Mouse (Mus musculus) limb, embryonic 15.5 days (tissue): ENCODE measurements around the gene Vars. TPM values are rescaled to one million over a fixed set of nuclear protein-coding genes. Genes with fewer than 3 reads are reported as not detected.
"Not testable (repeated sequence)": the region's sequence is repeated elsewhere in the genome, so short reads cannot be mapped to it uniquely, and the experiment has no call there.

Experiments
- ATAC-seq: fragments of 200-750 bp; cut with Nextera tagmentation; 2 replicates; pipeline ENCODE4 v1.8.0; 2017; ENCODE audit warnings: low read depth, moderate TSS enrichment; ENCODE audit not compliant: insufficient number of reproducible peaks, low FRiP score, low TSS enrichment
- H3K27ac ChIP-seq: fragments of 300-500 bp; sonication (generic); 2 replicates; pipeline ENCODE4 v1.5.1; 2015; ENCODE audit warnings: moderate library complexity, mild to moderate bottlenecking, inconsistent platforms
- H3K27me3 ChIP-seq: fragments of 300-500 bp; sonication (generic); 2 replicates; pipeline ENCODE4 v1.6.1; 2015; ENCODE audit warnings: inconsistent platforms
- H3K36me3 ChIP-seq: fragments of 300-500 bp; sonication (generic); 2 replicates; pipeline ENCODE4 v1.6.1; 2015; ENCODE audit warnings: inconsistent platforms
- H3K4me1 ChIP-seq: fragments of 300-500 bp; sonication (generic); 2 replicates; pipeline ENCODE4 v1.6.1; 2015; ENCODE audit warnings: inconsistent platforms
- H3K4me2 ChIP-seq: fragments of 300-500 bp; sonication (generic); 2 replicates; pipeline ENCODE4 v1.6.1; 2015; ENCODE audit warnings: mild to moderate bottlenecking, inconsistent platforms
- H3K4me3 ChIP-seq: fragments of 300-500 bp; sonication (generic); 2 replicates; pipeline ENCODE4 v1.5.1; 2015; ENCODE audit warnings: mild to moderate bottlenecking, inconsistent platforms
- H3K9ac ChIP-seq: fragments of 300-500 bp; sonication (generic); 2 replicates; pipeline ENCODE4 v1.6.1; 2015; ENCODE audit warnings: inconsistent platforms
- H3K9me3 ChIP-seq: fragments of 300-500 bp; sonication (generic); 2 replicates; pipeline ENCODE4 v1.6.1; 2016; ENCODE audit warnings: inconsistent platforms
- WGBS: fragments of 180-500 bp; shearing (Covaris S2); methylation state at CpG from one replicate; pipeline ENCODE4 v1.1.7; 2015; 5-methylcytosine and 5-hydroxymethylcytosine counted together
- polyA plus RNA-seq: library from polyadenylated mRNA; unstranded; fragments of >200 nt; fragmentation: Nextera tagmentation; extraction: Ambion mirVana; gene quantifications from 2 replicates; pipeline ENCODE4 v1.2.1, GENCODE M21; 2015

Vars gene
- polyA plus RNA-seq, 1 experiment from 2014 or later = 95.1 TPM

DNA sequence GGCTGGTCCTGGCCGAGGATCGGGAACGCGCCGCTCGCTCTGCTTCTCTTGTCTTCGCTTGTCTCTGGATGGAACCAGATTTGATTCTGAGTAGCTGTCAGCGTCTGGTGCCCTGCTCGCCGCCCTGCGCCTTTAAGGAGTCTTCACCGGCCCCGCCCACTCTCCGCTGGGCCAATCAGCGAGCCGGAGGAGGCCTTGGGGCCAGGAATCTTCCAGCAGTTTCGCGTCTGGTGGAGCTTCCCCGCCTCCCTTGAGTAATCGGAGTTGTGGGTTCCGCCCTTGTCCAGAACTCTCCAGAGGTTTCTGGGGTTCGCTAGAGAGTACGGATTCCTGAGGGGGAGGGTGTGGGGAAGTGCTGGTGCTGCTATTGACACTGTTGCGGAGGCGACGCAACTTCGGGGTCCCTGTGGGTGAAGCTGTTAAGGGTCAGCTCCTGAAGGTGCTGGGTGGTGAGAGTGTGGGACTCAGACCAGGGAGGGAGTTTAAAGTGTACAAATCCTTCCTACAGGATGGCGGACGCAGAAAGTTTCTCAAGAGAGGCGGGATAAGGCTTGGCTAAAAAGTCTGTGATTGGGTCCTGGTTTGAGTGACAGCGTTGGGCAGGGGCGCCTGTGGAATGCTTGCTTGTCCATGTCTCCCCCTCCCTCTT is 41.5 kb upstream of the Vars start, which contains the start of gene Hspa1b:
Gene Hspa1b (minus strand): TSS at position 109 of the 649 bp plus-strand sequence.
- Histone ChIP-seq H3K4me3 (peak within 1 kb of the TSS; percentile 53), H3K9ac (peak within 1 kb of the TSS; percentile 35; the same call in 1 of the 2 replicates), H3K27me3 (peaks cover 19% of the 10 kb centered on the region), H3K4me2 (peak within 1 kb of the TSS; percentile 57), H3K27ac (peak within 1 kb of the TSS; percentile 97)
- ATAC-seq = peak; percentile 93
- H3K9me3 ChIP-seq, H3K4me1 ChIP-seq, H3K36me3 ChIP-seq: not testable (repeated sequence)
- WGBS = under 1% methylated on average over 32 of the region's 32 CpGs

DNA sequence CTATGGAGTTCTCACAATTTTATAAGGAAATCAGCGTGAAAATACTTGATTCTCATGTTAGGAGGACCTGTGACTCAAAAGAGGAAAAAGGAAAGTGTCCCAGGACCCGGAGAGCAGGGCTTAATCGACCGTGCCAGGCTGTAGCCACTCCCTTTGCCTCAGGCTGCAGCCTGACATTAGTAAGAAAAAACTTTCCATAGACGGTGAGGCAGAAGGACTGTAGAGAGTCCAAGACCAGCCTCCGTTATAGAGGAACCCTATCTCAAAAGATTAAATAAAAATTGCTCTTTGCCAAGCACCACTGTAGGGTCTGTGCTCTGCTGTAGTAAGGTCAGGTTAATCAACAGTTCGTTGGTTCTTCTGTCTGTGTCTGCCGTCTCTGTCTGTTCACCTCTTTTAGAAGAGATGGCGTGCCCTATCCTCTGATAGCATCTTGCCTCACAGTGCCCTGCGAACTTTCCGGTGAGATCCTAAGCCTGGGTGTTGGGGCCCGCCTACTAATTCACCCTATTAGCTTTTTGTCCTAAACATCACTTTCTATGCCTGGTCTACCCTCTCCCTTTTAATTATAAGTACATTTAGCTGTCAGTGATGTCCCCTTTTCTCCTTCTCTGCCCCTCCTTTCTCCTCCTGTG is 40.8 kb upstream of the Vars start:
- 12% methylated on average over 12 of the region's 12 CpGs for WGBS
- H3K36me3 ChIP-seq = no peaks in the 10 kb centered on the region

DNA sequence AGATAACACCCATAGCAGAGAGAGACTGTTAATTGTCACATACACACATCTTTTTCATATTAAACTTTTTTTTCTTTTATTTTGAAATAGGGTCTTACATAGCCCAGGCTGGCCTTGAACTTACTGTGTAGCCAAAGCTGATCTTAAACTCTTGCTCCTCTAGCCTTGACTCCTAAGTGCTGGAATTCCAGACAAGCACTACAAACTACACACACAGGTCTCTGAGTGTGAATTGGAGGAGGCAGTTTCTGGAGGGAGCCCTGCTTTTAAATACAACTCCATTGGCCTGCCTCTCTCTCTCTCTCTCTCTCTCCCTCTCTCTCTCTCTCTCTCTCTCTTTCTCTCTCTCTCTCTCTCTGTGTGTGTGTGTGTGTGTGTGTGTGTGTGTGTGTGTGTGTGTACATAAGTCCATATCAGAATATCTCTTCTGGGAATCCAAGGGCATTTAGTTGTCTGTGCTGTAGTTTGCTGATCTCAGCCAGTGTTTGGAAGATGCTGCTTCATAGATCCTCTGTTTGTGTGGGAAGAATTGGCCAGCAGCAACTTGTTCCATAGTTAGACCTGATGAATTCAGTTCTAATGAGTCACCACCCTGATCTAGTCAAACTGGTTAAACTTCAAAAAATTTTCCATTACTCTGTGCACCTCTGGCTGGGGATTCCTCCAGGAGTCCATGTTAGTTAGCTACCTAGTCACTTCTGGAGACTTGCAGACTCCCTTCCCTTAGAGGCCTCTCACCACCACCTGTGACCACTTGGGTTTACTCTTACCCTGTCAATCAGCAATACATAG is 39.9 kb upstream of the Vars start:
- H3K9ac ChIP-seq = no peak overlapping the region
- no peak overlapping the region for H3K4me3 ChIP-seq
- H3K4me1 ChIP-seq = peaks cover 15% of the 10 kb centered on the region
- ATAC-seq = no peak
- no peak overlapping the region for H3K4me2 ChIP-seq
- H3K27me3 ChIP-seq = peaks cover 6% of the 10 kb centered on the region; the same call in 1 of the 2 replicates
- peak overlapping the region; percentile 97 for H3K27ac ChIP-seq
- no peaks in the 10 kb centered on the region for H3K9me3 ChIP-seq
- no peaks in the 10 kb centered on the region for H3K36me3 ChIP-seq

More for the DNA sequence above, 40.8 kb upstream of the Vars start:
- Histone ChIP-seq H3K4me2 (peak overlapping the region; percentile 57), H3K9ac (peak overlapping the region; percentile 35; the same call in 1 of the 2 replicates), H3K4me3 (peak overlapping the region; percentile 53), H3K4me1 (peaks cover 10% of the 10 kb centered on the region), H3K9me3 (no peaks in the 10 kb centered on the region), H3K27me3 (peaks cover 13% of the 10 kb centered on the region), H3K27ac (peak overlapping the region; percentile 97)
- no peak for ATAC-seq

DNA sequence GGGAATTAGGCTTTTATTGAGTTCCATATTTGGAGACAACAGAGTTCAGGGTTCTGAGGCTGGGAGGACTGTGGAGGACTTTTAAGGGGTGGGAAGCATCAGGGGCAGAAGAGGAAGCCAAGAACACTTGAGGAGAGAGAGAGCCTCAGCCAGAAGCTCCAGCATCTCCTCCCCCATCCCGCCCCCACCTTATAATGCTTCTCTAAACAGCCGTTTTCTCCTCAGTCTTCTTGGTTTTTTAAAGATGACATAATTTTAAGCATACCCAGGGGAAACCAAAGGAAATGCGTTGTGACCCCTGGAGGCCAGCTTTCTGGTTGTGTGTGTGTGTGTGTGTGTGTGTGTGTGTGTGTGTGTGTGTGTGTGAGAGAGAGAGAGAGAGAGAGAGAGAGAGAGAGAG is 38.7 kb upstream of the Vars start:
- WGBS = 20% methylated on average over 3 of the region's 3 CpGs
- Histone ChIP-seq H3K27me3 (no peaks in the 10 kb centered on the region; the same call in 1 of the 2 replicates), H3K4me1 (peaks cover 15% of the 10 kb centered on the region), H3K9me3 (no peaks in the 10 kb centered on the region), H3K27ac (peak overlapping the region; percentile 8), H3K36me3 (no peaks in the 10 kb centered on the region), H3K4me2 (no peak overlapping the region), H3K4me3 (no peak overlapping the region), H3K9ac (no peak overlapping the region)
- no peak for ATAC-seq

DNA sequence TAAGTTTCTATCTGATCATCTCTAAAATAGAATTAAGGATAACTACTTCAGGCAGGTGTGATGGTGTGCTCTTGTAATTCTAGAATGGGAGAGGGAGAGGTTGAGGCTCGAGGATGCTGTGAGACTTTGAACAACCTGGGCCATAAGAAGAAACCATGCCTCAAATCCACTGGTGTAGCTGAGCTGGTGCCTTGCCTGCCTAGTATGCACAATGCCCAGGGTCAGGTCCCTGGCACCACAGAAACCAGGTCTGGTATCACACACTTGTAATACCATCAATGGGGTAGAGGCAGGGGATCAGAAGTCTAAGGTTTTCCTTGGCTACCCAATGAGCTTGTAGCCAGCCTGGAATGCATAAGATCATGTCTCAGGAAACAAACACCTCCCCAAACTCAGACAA is 37.9 kb upstream of the Vars start:
- Histone ChIP-seq H3K9ac (no peak overlapping the region), H3K9me3 (no peaks in the 10 kb centered on the region), H3K4me2 (no peak overlapping the region), H3K4me1 (peaks cover 15% of the 10 kb centered on the region), H3K27me3 (peaks cover 7% of the 10 kb centered on the region), H3K27ac (peak overlapping the region; percentile 23; the same call in 1 of the 2 replicates), H3K36me3 (no peaks in the 10 kb centered on the region), H3K4me3 (no peak overlapping the region)
- WGBS = 38% methylated on average over 1 of the region's 1 CpGs
- ATAC-seq = no peak

DNA sequence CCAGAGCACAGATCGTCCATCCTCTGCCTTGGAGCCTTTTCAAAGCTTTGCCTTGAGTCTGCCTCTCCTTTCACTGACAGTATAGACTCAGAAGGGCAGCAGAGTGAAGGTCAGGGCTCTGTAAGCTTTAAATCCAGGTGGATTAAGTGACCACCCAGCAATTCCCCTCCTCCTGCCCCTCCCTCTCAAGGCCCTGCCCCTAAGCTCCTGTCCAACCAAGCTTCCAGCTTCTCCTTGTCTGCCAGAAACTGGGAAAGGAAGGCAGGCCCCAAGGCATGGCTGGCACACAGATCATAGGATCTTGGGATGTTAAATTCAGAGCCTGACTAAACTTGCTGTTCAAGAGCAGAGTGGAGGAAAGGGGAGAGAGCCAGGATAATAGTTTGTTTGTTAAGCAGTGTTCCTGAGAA is 36.1 kb upstream of the Vars start:
- Histone ChIP-seq H3K27ac (peak overlapping the region; percentile 47), H3K36me3 (no peaks in the 10 kb centered on the region), H3K4me3 (no peak overlapping the region), H3K4me2 (no peak overlapping the region), H3K4me1 (peaks cover 15% of the 10 kb centered on the region), H3K9me3 (no peaks in the 10 kb centered on the region), H3K27me3 (peaks cover 23% of the 10 kb centered on the region), H3K9ac (no peak overlapping the region)
- WGBS = 13% methylated on average over 1 of the region's 1 CpGs
- ATAC-seq = no peak

DNA sequence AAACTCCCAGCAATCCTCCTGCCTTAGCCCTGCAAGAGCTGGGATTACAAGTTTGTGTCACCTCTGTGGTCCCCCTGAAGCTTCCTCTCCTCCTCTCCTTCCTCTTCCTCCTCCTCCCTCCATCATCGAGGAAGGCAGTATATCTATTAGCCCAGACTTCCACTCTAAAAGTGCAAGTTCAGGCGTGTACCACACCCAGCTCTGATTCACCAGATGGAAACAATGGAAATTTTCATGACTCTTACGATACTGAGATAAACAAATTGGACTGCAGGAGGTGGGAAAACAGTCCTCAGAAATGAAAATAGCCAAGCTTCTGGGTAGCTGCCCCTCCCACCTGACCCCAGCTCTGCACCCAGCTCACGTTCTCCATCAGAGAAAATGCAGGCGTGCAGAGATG is 35.2 kb upstream of the Vars start:
- H3K4me1 ChIP-seq = 0 out of 2 replicates have a peak, but pooled peaks cover 9% of the 10 kb centered on the region
- no peak overlapping the region for H3K9ac ChIP-seq
- no peaks in the 10 kb centered on the region for H3K9me3 ChIP-seq
- H3K27me3 ChIP-seq = peaks cover 26% of the 10 kb centered on the region
- 59% methylated on average over 5 of the region's 5 CpGs for WGBS
- no peaks in the 10 kb centered on the region for H3K36me3 ChIP-seq
- no peak for ATAC-seq
- H3K4me2 ChIP-seq = no peak overlapping the region
- H3K4me3 ChIP-seq = no peak overlapping the region
- peak overlapping the region; percentile 47; the same call in 1 of the 2 replicates for H3K27ac ChIP-seq

DNA sequence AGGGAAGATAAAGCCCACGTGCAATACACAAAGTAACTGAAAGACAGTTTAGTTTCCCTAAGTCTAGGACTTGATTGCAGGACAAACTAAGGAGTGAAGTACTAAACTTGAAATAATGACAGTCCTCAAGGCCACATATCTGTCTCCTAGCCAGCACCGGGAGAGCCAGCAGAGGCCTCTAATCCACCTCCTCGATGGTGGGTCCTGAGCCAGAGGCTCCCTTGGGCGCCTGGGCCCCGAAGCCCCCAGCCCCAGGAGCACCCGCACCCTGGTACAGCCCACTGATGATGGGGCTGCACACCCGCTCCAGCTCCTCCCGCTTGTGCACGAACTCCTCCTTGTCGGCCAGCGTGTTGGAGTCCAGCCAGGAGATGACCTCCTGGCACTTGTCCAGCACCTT is 31.0 kb upstream of the Vars start, which contains the start of gene Gm20481:
Gene Gm20481 (plus strand): TSS at position 91 of the 400 bp plus-strand sequence.
- not testable (repeated sequence) for H3K4me2 ChIP-seq, H3K27ac ChIP-seq, ATAC-seq, H3K4me3 ChIP-seq, H3K36me3 ChIP-seq, H3K9ac ChIP-seq, H3K9me3 ChIP-seq
- Histone ChIP-seq H3K27me3 (peaks cover 26% of the 10 kb centered on the region), H3K4me1 (peaks cover 10% of the 10 kb centered on the region)
- 78% methylated on average over 9 of the region's 11 CpGs for WGBS

DNA sequence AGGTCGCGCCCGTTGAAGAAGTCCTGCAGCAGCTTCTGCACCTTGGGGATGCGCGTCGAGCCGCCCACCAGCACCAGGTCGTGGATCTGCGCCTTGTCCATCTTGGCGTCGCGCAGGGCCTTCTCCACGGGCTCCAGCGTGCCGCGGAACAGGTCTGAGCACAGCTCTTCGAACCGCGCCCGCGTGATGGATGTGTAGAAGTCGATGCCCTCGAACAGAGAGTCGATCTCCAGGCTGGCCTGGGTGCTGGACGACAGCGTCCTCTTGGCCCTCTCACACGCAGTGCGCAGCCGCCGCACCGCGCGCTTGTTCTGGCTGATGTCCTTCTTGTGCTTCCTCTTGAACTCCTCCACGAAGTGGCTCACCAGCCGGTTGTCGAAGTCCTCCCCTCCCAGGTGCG is 29.9 kb upstream of the Vars start:
- not testable (repeated sequence) for ATAC-seq, H3K4me3 ChIP-seq, H3K9me3 ChIP-seq, H3K27ac ChIP-seq, H3K36me3 ChIP-seq, H3K9ac ChIP-seq, H3K4me1 ChIP-seq, H3K4me2 ChIP-seq
- WGBS = 36% methylated on average over 26 of the region's 37 CpGs
- peaks cover 26% of the 10 kb centered on the region for H3K27me3 ChIP-seq

DNA sequence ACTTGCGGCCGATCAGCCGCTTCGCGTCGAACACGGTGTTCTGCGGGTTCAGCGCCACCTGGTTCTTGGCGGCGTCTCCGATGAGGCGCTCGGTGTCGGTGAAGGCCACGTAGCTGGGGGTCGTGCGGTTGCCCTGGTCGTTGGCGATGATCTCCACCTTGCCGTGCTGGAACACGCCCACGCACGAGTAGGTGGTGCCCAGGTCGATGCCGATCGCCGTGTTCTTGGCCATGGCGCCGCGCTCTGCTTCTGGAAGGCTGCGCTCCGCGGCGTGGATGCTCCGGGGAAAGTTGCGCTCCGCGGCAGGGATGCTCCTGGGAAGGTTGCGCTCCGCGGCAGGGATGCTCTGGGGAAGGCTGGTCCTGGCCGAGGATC is 29.1 kb upstream of the Vars start:
- H3K36me3 ChIP-seq, H3K4me1 ChIP-seq, H3K27ac ChIP-seq, H3K9me3 ChIP-seq, H3K9ac ChIP-seq: not testable (repeated sequence)
- Histone ChIP-seq H3K27me3 (peaks cover 26% of the 10 kb centered on the region), H3K4me3 (peak overlapping the region; percentile 43), H3K4me2 (peak overlapping the region; percentile 78)
- ATAC-seq = peak; percentile 16; the same call in 1 of the 2 replicates
- WGBS = 2% methylated on average over 24 of the region's 43 CpGs

DNA sequence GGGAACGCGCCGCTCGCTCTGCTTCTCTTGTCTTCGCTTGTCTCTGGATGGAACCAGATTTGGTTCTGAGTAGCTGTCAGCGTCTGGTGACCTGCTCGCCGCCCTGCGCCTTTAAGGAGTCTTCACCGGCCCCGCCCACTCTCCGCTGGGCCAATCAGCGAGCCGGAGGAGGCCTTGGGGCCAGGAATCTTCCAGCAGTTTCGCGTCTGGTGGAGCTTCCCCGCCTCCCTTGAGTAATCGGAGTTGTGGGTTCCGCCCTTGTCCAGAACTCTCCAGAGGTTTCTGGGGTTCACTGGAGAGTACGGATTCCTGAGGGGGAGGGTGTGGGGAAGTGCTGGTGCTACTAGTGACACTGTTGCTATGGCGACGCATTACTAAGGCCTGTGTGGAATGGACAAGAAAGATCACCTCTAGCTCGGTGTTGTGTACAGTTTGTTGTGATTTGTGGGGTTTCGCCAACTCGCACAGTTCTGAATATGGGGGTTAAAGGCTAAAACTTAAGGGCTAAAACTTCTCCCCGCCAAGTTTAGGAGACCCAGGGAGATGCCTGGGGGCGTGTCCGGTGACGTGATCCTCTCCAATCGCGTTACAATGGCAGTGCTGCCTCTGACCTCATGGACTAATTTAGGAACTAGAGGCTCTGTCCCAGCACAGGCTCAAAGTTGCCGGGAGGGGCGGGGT is 28.6 kb upstream of the Vars start, which contains the start of the genes Hspa1a and Hspa1l:
Gene Hspa1a (minus strand): TSS at position 88 of the 681 bp plus-strand sequence.
Gene Hspa1l (plus strand): TSS at position 635 of the 681 bp plus-strand sequence.
- H3K9ac ChIP-seq, H3K9me3 ChIP-seq: not testable (repeated sequence)

More for the DNA sequence above, 28.6 kb upstream of the Vars start, which contains the start of the genes Hspa1a and Hspa1l:
- WGBS = under 1% methylated on average over 33 of the region's 33 CpGs
- peak within 1 kb of the TSS; percentile 43 for H3K4me3 ChIP-seq
- not testable (repeated sequence) for H3K36me3 ChIP-seq, H3K4me1 ChIP-seq
- peak within 1 kb of the TSS; percentile 78 for H3K4me2 ChIP-seq
- peaks cover 26% of the 10 kb centered on the region for H3K27me3 ChIP-seq
- ATAC-seq = peak; percentile 92
- peak within 1 kb of the TSS; percentile 27; the same call in 1 of the 2 replicates for H3K27ac ChIP-seq
